Mouse (Mus musculus) erythroblast, embryonic 14.5 days (primary cell): ENCODE data around the gene Ccn2.

Experiments
- GATA1 ChIP-seq: IDR thresholded peaks from 2 replicates; pipeline ENCODE4 v1.6.1; 2012; ENCODE audit warnings: low read length, inconsistent platforms, mixed read lengths
- TAL1 ChIP-seq: IDR thresholded peaks from 3 replicates; pipeline ENCODE4 v1.6.1; 2012; ENCODE audit warnings: low read length, inconsistent platforms, mixed read lengths

DNA sequence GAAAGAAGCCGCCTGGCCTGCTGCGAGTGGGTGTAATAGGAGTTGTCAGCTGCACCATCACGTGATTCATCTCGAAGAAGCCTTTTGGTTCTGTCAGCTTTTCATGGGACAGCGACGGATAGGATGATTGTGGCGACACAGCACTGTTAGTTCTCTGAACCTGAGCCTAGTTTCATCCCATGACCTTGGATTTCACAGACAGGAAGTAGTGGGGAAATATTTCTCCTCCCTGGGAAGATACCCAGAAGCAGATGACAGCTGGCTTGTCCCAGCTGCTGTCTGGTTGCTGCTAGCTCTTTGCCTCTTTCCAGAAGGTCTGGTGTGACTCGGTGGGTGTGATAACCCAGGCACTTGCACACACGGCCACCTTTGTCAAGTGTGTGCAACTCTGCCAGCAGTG lies 39.0 kb downstream of the Ccn2 start:
- TF ChIP-seq GATA1 (no peak), TAL1 (no peak)
